Mouse (Mus musculus): ENCODE data around the gene Prss23.

DNA sequence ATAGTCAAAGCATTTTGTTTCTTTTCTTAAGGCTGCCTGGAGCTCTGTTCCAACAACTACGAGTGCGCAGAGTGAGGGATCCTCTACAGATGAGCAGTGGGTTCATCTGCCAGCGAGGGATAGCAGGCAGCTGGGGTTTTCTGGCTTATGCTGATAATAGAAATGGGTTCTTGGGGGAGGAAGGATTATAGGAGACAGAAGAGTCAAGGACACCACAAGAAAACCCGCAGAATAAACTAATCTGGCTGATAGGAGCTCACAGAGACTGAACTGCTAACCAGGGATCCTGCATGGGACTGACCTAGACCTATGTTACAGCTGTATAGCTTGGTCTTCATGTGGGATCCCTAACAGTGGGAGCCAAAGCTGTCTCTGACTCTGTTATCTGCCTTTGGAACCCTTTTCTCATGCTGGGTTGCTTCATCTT, 456 bp upstream of the Prss23 start:
- TF ChIP-seq CTCF (IDR thresholded peaks at IDR 0.05; ENCODE audit: borderline replicate concordance, insufficient read depth, low read depth, low read length) = no peak
- no peak for TF ChIP-seq POLR2A (IDR thresholded peaks at IDR 0.05; ENCODE audit: borderline replicate concordance, insufficient read depth, low read length)

Measured in cerebellum, adult 2 months (tissue).